Comparison of ENCODE assay signal across 24 mouse cellular contexts in the genomic region with DNA sequence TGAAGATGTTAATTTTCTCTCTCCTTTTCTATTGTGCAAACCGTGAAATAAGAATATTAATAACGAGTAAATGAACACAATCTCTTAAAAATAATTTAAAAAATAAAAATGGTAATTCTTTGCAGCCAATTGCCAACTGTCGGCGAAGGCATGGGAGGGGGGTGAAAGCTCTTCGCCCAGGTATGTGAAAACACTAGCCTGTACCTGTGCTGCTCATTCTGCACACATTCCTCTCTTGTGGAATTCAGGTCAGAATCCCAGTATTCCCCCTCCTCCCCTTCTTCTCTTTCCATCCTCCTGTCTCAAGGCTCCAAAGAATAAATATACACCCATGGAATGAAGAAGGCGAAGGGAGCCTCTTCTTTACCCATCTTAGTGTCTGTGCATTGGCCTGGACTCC. TPM values are rescaled to one million over a fixed set of nuclear protein-coding genes. Genes with fewer than 3 reads are reported as not detected.
"Had no signal": no experiment of that assay in that cellular context is flagged by ENCODE, and none has a peak within 500 bp of the region (broad histone marks: within the 10 kb centered on the region; RNA-seq: fewer than 3 reads in every experiment).

No protein-coding gene starts in this region.

- H3K4me1 ChIP-seq: hindbrain, embryonic 10.5 days; hindbrain, embryonic 12.5 days; intestine, embryonic 15.5 days; limb, embryonic 10.5 days; limb, embryonic 12.5 days had no signal

- H3K9me3 ChIP-seq: hindbrain, embryonic 10.5 days; hindbrain, embryonic 12.5 days; intestine, embryonic 15.5 days; limb, embryonic 10.5 days; limb, embryonic 12.5 days had no signal

- H3K27ac ChIP-seq: gastrocnemius, adult 2 months; heart, adult 2 months; hindbrain, embryonic 10.5 days; hindbrain, embryonic 12.5 days; hindbrain, embryonic 14.5 days; intestine, embryonic 15.5 days; layer of hippocampus, adult 2 months; left cerebral cortex, adult 2 months; limb, embryonic 10.5 days; limb, embryonic 12.5 days had no signal

- ATAC-seq: forebrain, embryonic 16.5 days; hindbrain, embryonic 16.5 days; inflammation-experienced regulatory T-cells, adult 6 months; intestine, embryonic 15.5 days; intestine, postnatal 0 days had no signal

- H3K9ac ChIP-seq: hindbrain, embryonic 12.5 days; hindbrain, embryonic 14.5 days; intestine, embryonic 15.5 days; limb, embryonic 12.5 days had no signal

- H3K4me2 ChIP-seq: hindbrain, embryonic 12.5 days; hindbrain, embryonic 14.5 days; intestine, embryonic 15.5 days; limb, embryonic 12.5 days had no signal

- DNase-seq: gastrocnemius, adult 2 months; gastrocnemius, postnatal 10 days; gastrocnemius, postnatal 25 days; heart, adult 2 months; heart, postnatal 10 days; heart, postnatal 36 days; kidney, adult 18-20 months; kidney, adult 8-10 months; kidney, postnatal 10 days; kidney, postnatal 25 days; kidney, postnatal 4 days; liver had no signal

- H3K27me3 ChIP-seq: intestine, embryonic 15.5 days had no signal

- H3K4me3 ChIP-seq: gastrocnemius, adult 2 months; heart, adult 2 months; hindbrain, embryonic 10.5 days; hindbrain, embryonic 12.5 days; intestine, embryonic 15.5 days; layer of hippocampus, adult 2 months; left cerebral cortex, adult 2 months; limb, embryonic 10.5 days; limb, embryonic 12.5 days had no signal

- H3K36me3 ChIP-seq: hindbrain, embryonic 10.5 days; hindbrain, embryonic 12.5 days; intestine, embryonic 15.5 days; limb, embryonic 10.5 days; limb, embryonic 12.5 days had no signal

RNA-seq across cellular contexts. Expression of a gene that starts 37.1 kb away (rescaled TPM):
- polyA plus RNA-seq: inflammation-experienced regulatory T-cells, adult 6 months had no signal

RNA-seq across cellular contexts. Expression of a gene that starts 38.4 kb away (rescaled TPM):
- polyA plus RNA-seq: inflammation-experienced regulatory T-cells, adult 6 months had no signal
